1 mouse cellular context compared by ENCODE assay signal in genomic region chr17:71211962-71212646, GRCm38 (mm10).
TF ChIP-seq lines count a peak whose summit lies in the region.

No protein-coding gene starts in this region.

TF ChIP-seq in MEL, 35 proteins besides CTCF, POLR2A, EP300 and RAD21 (continued from another document):
- no peak for TF ChIP-seq NELFE (IDR thresholded peaks at IDR 0.05; ENCODE audit: low read depth, low read length)
- TF ChIP-seq MEF2A (IDR thresholded peaks at IDR 0.05; ENCODE audit: extremely low read depth, insufficient replicate concordance, low read depth, low read length, poor library complexity, severe bottlenecking), result no peak
- TF ChIP-seq ZMIZ1 (IDR thresholded peaks at IDR 0.05; ENCODE audit: low read depth, low read length), result peak; percentile 85
- TF ChIP-seq UBTF (IDR thresholded peaks at IDR 0.05; ENCODE audit: borderline replicate concordance, insufficient read depth, low read depth, low read length), result 0 out of 2 replicates have a peak, but pooled peaks have one; percentile 66
- TF ChIP-seq HCFC1 (IDR thresholded peaks at IDR 0.05; ENCODE audit: low read depth, low read length), result peak; percentile 60
- no peak for TF ChIP-seq GABPA (IDR thresholded peaks at IDR 0.05; ENCODE audit: low read depth, low read length)
- TF ChIP-seq TCF12 (IDR thresholded peaks at IDR 0.05; ENCODE audit: low read depth, low read length), result peak; percentile 99
- peak; percentile 98 for TF ChIP-seq ETS1 (IDR thresholded peaks at IDR 0.05; ENCODE audit: low read depth, low read length)
- peak; percentile 99 for TF ChIP-seq GATA1 (IDR thresholded peaks at IDR 0.05; ENCODE audit: low read depth, low read length)
- TF ChIP-seq BHLHE40 (IDR thresholded peaks at IDR 0.05; ENCODE audit: borderline replicate concordance, low read depth, low read length), result peak; percentile 70; the same call in 1 of the 2 replicates
- peak; percentile 20; the same call in 1 of the 2 replicates for TF ChIP-seq SMC3 (IDR thresholded peaks at IDR 0.05; ENCODE audit: low read depth, low read length)
- TF ChIP-seq JUND (IDR thresholded peaks at IDR 0.05; ENCODE audit: low read depth, low read length), result 0 out of 2 replicates have a peak, but pooled peaks have one; percentile 37
- TF ChIP-seq MAZ (IDR thresholded peaks at IDR 0.05; ENCODE audit: low read depth, low read length), result no peak
- TF ChIP-seq CHD2 (IDR thresholded peaks at IDR 0.05; ENCODE audit: low read length), result 0 out of 2 replicates have a peak, but pooled peaks have one; percentile 53
- TF ChIP-seq CHD1 (IDR thresholded peaks at IDR 0.05; ENCODE audit: low read depth, low read length), result no peak
- no peak for TF ChIP-seq USF1 (IDR thresholded peaks at IDR 0.05; ENCODE audit: low read depth, low read length)
- peak; percentile 40; the same call in 1 of the 2 replicates for TF ChIP-seq MAX (IDR thresholded peaks at IDR 0.05; ENCODE audit: low read length)
